Mouse (Mus musculus) c-Kit-negative CD71-positive TER-119-positive erythroid progenitor cells, embryonic 14.5 days (primary cell): ENCODE measurements around the gene Cabp1.
A peak's percentile ranks its signal among the peaks of the same experiment; 100 is the strongest.

ENCODE experiments used
- DNase-seq: peaks from one replicate; pipeline ENCODE4 v3.0.0-alpha.2; 2013; ENCODE audit warnings: low read depth, low spot score

Gene Cabp1

DNA sequence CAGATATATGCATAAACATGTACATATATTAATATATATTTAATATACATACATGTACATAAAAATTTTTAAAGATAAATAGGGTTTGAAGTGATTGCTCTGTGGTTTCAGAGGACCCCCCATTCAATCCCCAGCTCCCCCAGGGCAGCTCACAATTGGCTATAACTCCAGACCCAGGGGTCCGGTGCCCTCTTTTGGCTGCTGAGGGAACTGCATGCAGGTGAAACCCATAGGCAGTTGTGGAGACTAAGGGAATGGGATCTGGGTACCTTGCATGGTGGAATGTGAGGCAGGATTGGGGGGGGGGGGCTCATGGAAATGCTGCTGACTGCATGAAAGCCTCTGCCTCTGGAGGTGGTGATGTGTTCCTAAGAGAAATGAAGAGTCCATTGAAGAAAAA is 16.2 kb upstream of the Cabp1 start:
- DNase-seq = peak; percentile 31

DNA sequence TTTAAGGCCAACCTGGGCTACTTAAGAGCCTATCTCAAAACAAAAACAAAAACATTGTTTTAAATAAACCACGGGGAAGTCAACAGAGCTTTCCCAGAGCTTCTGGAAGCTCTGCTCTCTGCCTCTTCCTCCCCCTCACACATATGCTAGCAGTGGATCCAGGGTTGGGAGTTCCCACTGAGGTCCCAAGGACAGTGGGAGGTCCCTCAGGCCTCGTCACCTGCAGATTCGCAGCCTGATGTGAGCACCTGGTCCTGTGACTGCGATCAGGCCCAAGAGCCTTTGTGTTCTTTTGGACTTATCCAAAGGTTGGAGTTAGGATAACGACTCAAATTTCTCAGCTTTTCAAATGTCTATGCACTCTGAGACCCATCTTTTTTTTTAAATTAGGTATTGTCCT is 14.4 kb upstream of the Cabp1 start:
- no peak for DNase-seq

DNA sequence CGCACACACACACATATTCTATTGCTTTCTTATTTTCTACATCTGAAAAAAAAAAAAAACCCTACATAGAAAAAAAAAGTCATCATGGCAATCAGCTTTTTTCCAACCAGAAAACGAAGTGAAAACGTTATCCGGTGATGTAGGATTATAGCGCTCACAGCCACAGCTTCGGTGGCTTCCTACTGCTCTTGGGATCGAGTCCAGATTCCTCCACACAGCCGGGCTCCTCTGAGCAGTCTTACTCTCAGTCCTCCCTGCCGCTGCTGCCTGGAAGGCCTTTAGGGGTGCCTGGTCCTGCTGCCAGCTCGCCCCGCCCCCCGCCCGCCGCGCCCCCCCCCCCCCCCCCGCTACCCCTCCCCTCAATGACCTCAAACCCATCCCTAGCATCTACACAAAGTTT is 13.7 kb upstream of the Cabp1 start:
- DNase-seq = no peak

DNA sequence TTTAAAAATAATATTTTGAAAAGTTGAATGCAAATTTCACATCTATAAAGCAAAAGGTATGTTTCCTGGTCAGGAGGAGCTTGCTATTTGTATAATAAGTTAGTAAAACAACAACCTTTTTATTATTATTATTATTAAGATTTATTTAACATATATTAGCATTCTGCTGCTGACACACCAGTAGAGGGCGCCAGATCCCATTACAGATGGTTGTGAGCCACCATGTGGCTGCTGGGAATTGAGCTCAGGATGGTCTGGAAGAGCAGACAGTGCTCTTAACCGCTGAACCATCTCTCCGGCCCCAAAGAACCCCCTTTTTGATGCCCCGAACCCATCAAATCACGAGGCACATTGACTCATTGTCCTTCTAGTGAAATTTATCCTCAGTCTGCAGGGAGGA is 13.1 kb upstream of the Cabp1 start:
- DNase-seq = no peak

DNA sequence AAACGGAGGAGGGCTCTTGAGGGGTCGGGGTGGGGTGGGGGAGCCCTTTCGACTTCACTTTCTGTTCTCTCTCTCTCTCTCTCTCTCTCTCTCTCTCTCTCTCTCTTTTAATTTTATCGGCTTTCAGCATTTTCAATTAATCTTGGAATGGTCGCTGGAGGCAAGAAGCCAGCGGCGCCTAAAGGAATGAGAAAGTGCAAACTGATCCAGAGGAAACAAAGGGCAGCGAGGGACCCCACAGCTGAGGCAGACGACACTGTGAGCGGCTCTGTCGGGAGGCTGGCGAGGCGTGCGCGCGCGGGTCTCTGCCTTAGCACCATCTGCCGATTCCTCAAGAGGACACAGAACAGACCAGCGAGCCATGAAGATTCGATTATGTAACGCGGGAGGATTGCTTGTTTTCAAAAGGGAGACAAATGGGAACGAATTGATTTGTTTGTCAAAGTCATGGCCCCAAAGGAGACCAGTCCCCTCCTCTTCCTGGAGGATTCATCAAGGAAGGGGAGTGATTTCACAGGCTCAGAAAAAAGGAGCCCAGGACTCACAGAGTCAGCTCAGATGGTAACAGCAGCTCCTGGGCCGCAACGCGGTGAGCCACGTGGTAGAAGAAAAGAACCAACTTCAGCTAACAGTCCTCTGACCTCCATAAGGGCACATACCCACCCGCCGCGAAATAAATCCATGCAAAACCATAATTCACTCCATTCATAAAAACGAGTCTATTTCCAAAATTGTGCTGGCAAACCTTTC is 10.6 kb upstream of the Cabp1 start:
- no peak for DNase-seq

DNA sequence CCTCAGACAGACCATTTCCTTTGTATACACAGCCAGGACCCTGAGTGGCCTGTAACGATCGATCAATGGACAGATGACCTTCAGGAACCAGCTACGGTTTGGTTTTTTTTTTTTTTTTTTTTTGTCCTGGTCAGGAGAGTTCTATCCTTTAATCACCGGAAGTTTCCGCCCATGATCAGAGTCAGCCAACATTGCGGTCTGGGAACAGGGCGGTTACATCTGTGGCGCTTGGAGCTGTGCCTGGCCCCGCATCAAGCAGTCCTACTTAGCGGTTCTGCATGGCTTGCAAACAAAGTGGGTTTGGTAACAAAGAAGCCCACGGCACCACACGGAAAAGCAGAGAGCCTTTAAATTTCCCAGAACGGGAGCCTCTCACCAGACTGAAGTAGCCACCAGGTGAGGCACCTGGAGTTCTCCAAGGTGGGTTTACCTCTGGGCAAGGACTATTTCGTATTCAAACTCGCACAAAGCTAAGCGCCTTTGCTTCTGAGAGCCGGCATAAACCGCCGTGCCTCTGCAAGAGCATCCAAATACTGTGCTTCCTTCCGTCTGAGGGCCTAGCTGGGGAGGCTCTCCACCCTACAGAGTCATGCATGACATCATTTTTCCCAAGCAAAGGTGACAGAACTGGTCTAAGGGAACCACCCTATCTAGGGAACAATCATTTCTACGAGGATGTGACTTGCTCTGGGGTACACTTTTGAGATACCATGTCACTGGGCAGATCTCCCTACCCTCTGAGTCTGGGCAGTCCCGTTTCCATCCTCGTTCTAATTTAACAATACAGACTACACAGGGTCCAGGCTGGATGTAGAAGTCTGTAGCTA is 9.8 kb upstream of the Cabp1 start:
- DNase-seq = no peak

DNA sequence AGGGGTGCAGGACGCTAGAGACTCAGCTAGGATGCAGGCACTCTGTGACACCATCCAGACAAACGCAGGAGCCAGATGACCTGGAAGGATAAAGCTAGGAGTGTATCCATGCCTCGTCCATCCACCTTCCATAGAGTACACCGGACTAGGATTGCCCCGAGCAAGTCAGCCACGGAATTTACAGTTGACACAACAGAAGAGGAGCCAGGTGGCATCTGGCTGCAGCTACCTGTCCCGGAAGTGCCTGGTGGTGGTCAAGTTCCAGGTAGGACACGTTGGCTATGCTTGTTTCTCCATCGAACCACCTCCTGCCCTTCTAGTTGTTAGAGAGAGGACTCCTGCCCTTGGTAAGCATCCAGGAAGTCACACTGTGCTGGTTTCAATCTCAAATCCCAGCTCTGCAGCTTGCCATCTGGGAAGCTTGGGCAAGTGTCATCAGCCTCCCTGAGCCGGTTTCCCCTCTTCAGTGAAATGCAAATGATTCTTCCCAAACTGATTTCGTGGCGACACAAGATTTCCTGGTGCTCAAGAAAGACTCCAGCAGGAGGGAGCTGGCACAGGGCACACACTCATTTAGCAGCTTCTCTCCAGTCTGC is 543 bp upstream of the Cabp1 start:
- no peak for DNase-seq

DNA sequence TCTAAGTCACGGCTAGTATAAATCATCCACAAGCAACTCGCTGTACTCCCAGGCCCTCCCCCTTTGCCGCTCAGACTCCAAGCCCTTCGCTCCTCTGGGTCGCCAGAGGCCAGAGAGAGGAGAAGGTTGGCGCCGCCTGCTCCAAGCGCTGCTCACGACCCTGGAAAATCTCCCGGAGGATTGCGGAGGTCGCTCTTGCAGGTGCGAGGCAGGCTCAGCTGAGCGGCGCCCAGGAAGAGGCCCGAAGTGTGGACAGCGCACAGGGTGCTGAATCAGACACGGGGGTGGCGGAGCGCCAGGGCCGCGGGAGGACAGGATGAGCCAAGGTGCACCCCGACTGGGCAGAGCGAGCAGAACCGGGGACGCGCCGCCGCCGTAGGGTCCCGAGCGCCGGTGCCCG is 955 bp downstream of the Cabp1 start:
- no peak for DNase-seq

DNA sequence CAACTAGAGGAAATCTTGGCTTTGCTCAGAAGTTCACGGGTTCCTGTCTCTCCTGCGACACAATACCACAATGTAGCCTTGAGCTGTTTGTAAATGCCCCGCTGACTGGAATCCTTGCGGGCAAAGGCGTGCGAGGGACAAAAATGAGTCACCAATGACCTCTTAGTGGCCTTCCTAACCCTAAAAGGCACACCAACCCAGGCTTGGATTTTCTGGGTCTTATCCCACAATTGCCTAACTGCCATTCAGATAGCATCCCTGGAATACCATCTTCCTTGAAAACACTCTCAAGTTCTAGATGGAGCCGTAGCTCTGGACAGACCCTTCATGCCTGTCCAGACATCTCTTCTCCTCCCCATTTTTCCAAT is 1.4 kb downstream of the Cabp1 start:
- DNase-seq = no peak

DNA sequence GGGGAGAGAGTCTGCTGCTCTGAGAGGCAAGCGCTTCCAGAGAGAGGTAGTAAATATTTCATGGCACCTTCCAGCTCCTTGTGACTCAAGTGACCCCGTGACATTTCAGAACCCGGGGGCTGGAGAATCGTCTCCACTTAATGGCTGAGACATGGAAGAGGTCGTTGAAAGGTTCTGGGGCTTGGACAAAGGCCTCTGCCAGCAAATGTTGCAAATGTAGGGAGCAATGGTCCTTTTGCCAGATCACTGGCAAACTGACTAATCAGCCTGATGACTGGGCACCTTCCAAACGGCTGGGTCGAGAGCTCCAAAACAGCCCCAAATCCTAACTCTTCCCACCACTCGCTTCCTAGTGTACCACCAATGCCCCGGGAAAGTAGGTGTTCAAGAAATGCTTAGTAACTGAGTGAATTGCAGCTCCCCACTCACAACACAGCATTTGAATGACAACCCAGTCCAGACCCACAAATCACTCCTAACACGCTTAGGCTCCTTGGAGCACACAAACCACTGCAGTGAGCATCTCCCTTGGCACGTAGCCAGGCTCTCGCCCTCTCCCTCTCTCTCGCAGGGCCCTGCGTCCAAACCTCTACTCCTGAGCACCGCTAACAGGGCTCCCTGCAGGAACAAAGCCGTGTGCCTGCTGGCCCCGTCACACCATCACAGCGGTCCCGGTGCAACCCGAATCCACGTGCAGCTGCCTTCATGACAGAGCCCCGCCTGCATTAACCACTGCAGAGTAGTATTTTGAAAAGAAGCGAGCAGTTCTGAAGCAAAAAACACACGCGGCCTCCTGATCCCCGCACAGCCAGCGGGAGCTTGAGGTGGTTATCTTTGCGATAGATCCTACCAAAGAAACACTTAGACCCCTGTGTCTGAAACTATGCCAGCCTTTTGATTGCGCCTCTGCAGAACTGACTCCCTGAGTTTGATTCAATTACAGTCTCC is 2.0 kb downstream of the Cabp1 start:
- DNase-seq = no peak

DNA sequence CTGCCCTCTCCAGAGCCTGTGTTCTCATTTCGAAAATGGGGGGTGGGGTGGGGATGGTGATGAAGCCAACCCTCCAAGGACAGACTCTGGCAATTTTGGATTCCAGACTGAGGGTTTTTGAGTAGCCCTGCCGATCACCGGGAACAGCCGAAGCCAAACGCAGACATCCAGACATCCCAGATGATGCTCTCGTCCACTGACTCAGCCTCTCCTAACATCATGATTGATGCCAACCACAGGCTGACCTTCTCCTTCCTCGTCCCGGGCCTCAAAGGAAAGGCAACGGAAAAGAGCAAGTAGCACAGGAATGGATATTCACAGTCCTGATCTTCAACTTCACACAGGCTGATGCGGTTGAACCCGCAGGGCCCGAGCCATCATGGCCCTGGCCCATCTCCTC is 4.1 kb downstream of the Cabp1 start:
- no peak for DNase-seq

DNA sequence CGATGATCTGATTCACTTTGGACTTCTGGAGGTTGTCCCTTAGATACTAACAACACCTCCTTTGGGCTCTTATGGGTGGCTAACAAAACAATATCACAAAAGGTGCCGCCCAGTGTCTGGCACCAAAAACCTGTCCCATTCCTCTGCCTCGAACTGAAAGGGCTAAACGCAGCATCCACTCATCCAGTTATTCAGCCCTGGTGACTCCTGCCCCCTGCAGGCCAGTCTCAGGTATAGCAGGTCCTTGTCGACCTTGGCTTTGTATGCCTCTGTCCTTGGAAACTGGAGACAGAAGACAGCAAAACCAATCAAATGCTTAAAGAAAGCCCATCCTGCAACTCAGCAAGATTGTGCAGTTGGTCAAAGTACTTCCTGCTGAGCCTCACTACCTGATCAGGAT is 5.4 kb downstream of the Cabp1 start:
- peak; percentile 21 for DNase-seq

DNA sequence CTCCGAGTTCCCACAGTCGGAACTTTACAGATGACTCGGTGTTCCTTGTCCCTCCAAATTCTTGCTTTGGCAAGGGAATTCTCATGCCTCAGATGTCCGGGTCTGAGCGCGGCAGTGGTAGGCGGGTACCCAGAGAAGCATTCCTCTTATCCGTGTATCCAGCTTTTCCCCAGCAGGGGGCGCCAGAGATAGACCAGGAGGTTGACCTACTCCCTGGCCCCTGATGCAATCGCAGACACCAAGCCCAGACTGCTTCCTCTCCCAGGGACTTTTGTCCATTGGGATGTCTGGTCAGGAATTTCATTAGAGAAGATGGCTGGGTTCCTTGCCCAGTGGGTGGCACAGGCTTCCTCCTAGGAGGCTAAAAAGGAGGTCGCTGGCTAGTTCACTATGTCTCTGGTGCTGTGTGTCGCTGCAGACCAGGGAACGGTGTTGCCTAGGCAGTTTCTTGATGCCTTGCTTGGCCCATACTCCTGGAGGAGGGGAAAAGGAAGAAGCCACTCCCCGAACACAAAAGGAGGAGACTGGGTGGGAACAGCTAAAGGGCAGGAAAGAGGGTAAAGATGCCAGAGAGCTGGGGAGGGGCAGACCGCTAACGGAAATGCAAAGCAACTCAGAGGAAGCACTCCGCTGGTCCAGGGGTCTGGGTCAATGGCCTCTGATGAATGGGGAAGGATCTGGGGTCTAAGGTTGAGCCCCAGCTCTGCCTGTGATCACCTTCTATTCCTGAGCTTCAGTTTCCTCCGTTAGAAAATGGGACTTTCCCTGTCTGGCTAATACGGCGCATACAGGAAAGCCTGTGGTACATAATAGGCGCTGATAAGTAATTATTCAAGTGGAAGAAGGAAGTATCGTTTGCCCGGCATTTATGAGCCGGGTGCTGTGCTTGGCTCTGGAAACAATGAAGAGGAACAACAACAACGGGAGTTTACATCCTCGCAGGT is 6.7 kb downstream of the Cabp1 start:
- peak; percentile 63 for DNase-seq

DNA sequence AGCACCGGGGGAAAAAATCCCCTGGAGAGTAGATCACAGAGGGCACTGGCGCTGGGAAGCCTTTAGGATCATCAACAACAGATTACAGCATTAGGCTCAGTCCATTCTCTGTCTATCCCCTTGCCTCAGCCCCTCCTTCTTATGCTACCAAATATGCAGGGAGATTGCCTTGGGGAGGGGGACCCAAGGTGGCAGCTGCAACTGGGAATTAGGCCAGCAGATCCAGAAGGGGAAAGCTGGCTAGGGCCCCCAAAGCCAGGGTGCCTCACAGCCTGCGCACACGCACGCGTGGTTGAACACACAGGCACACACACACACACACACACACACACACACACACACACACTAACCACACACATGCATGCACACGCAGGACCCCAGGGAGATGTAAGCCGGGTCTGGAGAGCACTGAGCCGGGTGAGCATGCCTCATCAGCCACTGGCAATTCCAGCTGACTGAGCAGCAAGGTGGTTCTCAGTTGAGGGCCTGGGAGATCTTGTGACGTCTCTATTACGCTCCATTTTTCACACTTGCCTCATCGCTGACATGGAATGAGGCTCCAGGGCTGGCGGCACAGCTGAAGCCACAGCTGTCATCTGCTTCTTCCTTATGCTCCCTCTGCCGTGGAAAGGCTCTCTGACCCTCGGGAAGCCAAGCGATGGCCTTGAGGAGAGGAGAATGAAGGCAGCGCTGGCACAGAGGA is 7.7 kb downstream of the Cabp1 start:
- DNase-seq = no peak

DNA sequence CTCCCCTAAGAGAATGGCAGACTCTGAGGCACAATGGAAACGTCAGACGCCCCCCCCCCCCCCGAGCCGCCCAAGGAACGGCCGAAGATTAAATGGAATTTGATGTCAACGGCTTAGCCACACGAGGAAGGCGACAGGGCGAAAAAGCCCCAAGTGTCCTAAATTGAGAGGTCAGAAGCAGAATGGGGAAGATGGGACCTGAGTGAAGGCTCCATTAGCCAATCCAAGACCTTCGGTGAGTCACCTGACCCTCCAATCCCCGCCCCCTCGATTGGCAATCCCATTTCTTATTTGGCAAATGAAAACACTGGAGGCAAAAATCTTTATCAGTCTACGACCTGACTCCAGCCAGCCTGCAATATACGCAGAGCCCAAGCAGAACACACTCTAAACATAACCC is 9.5 kb downstream of the Cabp1 start:
- no peak for DNase-seq

DNA sequence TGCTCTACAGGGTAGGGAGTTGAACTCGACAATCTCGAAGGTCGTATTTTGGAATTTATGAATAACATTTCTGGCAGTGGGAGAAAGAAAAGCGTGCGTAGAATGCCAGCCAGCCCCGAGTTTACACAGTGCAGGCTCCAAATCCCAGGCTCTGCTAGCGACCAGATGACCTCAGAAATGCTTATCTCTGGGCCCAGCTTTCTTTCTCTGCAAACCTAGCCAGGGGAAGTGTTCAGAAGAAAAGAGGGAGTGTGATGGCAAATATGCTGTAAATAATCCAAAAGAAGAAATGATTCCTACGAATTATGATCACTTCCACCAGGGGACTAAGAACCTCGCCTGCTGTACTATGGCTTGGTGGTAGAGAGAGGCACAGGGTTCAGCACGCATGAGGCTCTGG is 10.7 kb downstream of the Cabp1 start:
- no peak for DNase-seq

DNA sequence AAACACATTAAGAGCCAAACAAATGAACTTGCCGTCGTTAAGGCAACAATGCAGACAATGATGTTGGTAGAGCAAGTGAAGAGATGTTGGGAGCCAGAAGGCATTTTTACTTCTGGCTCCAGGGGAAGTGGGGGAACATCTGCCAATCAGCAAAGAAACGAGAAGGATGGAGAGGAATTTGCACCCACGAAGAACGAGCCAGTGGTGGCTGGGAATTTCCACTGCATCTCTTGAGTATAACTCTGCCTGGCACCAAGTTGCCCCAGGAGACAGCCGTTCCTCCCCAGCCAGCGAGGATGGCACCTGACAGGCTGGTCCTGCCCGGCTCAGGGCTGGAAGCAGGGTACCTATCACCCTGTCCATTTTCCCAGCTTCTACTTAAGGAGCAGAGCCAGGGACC is 11.3 kb downstream of the Cabp1 start:
- no peak for DNase-seq

DNA sequence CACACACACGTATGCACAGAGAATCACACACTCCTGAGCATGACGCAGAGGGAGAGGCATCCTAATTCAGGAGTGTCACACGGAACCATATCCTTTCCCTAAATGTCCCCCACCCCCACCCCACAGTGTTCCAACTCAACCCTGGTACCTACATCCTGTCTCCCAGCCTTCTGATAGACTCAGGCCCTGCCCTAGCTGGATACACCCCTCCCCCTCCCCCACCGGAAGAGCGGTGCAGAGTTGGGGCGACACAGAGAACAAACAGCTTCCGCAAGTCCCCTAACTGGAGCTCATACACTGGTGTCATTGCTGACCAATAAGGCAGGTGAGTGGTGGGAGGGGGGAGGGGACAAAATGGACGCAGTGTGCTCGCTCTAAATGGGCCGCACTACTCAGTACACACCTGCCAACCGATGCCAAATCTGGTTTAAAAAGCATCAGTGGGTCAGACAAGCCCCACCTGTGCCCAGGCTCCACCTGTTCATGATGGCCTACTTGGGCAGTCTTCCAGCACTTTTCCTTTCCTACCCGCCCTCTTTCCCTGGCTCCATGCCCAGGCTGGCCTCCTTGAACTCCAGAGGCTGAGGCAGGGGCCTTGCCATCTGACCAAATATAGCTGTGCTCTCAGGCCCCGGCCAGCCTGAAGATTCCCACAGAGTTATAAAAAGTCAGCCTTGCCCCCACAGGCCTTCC is 12.8 kb downstream of the Cabp1 start:
- no peak for DNase-seq

DNA sequence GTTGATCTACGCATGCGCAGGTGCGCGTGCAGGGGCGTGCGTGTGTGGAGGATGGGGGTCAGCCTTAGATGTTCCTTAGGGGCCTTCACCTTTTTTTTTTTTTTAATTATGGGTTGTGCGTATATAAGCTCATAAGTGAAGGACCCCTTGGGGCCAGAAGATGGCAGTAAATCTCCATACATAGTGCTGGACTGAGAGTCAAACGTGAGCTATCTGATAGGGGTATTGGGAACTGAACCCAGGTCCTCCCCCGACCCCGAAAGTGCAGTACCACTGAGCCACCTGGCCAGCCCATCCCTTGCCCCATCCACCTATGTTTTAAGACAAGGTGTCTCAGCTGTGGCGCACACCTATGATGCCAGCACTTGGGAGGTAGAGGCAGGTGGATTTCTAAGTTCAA is 14.6 kb downstream of the Cabp1 start:
- DNase-seq = no peak
